Mouse (Mus musculus) c-Kit-positive CD71-positive TER-119-negative erythroid progenitor cells, embryonic 14.5 days (primary cell): ENCODE measurements at regions not wholly inside any gene's neighbourhood (a gene's known extent, or its start where the extent isn't known, plus 50 kb on each side); places are given as distances from the start of the nearest gene placed in this dataset.

Experiments
- DNase-seq: peaks from one replicate; pipeline ENCODE4 v3.0.0-alpha.2; 2013; ENCODE audit warnings: low read depth

DNA sequence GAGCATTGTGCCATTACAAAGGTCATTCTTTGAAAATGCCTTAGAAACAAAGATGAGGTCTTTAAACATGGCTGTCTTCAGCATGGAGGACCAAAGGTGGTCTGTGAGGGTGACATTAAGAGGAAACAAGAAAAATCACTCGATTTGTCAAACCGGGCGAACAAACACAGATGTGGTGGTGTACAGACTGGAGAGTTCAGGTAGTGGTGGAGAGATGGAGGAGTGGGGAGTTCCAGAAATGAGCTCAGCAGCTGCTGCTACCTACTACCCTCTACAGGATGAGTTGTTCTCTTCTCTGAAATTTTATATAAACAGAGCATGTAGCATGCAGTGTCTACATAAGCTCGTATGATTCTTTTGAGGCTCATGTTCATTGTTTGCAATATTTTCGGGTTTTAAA lies 215.6 kb downstream of the Cog6 start:
- DNase-seq = no peak

DNA sequence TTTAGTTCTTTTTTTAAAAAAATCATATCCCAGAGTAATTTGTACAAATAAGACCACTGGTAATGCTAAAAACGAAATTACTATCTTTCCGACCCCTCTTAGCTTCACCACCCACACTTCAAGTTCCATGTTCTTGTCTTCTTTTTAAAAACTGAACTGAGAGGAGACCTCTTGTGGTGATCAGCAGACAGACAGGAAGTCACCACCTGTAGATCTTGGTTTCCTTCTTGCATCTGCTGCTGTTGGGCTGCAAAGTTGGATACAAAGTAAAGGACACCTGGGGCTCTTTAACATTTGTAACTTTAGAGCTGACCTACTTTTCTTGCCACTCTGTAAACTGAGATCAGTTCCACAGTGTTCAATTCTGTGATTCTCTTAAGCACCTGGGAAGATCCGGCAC lies 216.4 kb downstream of the Cog6 start:
- DNase-seq = no peak

DNA sequence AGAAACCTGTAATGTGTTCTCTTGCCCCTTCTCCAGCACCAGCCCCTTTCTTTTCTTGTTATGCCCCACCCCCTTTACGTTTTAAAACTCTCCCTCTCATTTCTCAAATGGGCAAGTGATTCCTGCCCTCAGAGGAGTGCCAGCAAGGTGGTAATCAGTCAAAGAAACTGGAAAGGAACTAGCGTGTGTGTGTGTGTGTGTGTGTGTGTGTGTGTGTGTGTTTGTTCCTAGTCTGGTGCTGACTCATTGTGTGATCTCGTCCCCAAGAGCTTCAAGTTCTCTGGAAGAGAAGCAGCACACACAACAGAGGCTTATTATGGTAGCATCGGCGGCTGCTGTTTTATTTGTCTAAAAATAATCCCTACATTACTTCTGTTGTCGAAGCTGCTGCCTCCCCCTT lies 219.2 kb downstream of the Cog6 start:
- DNase-seq = no peak

DNA sequence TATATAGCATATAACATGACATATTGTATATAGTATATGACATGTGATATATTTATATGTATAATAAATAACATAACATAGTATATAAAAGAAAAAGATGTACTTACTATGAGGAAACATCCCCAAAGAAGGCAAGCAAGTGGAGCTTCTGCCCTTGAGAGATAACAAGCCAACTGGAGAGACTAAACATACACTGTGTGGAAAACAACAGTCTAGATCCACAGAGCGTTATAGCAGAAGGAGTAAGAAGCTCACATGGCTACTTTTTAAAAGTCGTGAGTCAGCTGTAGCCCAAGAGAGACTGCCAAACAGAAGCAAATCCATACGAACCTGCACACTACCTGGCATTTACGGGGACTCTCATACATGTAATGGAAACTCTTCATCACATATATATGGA lies 219.9 kb downstream of the Cog6 start:
- no peak for DNase-seq

DNA sequence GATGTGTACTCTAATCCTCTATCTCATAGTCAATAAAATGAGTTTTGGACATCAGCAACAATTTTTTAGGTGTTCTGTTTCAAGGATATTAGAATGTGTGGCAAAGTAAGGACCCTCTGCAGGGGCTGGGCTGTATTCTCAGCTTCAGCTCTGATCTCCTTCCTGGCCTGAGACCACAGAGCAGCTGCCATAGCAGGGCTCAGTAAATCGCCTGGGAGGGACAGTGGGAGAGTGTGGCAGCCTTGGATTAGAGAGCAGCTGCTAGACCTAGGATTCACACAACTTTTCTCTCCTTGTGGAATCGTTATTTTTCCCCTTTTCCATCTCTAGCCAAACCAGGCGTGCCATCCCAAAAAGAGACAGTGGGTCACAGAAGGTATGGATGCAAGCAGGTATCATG lies 222.8 kb downstream of the Cog6 start:
- no peak for DNase-seq

DNA sequence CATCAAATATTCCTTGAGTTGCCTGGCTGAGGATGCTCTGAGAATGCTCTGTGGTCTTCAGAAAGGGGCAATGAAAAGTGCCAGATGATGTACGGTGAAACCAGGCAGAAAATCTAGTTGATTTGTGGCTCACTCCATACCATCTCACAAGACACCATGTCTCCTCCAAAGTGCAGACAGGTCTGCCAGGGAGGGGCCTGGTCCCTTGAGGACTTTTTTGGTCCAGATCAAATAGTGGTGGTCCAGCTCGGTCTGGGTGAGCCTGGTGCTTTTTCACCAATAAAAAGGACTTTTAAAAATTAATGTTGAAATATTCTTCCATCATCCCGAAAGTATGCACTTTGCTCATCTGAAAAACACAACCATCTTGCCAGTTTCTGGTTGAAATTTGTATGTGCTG lies 224.2 kb downstream of the Cog6 start:
- no peak for DNase-seq

DNA sequence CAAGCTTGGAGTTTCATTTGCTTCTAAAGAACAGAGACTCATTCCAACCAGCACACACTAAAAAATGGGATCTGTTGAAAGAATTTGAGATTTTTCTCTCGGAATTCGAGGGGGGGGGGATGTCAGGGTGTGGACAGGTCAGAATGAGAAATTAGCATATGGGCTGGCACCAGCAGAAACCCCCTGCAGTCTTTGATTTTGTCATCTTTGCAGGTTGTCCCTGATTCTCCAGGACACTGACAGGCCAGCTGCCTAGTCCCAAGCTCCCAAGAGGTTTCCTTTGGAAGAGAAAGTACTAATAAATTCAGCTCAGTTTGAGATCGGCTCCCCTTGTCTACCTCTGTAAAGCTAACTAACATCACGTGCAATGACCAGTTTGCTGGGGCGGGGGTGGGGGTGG lies 224.9 kb downstream of the Cog6 start:
- no peak for DNase-seq

DNA sequence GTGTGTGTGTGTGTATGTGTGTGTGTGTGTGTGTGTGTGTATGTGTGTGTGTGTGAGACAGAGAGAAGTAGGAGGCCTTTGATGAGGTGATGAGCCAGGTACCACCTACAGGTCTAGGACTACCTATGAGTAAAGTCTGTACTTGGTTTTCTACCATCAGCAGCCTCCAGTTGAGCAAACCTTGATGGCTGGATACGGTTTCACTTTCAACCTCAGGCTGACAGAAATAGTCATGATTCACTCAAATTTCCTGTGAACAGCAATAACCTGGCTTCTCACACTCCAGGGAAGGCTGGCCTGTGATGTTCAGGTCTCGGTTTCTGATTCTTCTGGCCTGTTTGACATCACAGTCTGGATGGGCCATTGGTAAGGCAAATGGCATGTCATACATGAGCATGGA lies 226.1 kb downstream of the Cog6 start:
- DNase-seq = no peak

DNA sequence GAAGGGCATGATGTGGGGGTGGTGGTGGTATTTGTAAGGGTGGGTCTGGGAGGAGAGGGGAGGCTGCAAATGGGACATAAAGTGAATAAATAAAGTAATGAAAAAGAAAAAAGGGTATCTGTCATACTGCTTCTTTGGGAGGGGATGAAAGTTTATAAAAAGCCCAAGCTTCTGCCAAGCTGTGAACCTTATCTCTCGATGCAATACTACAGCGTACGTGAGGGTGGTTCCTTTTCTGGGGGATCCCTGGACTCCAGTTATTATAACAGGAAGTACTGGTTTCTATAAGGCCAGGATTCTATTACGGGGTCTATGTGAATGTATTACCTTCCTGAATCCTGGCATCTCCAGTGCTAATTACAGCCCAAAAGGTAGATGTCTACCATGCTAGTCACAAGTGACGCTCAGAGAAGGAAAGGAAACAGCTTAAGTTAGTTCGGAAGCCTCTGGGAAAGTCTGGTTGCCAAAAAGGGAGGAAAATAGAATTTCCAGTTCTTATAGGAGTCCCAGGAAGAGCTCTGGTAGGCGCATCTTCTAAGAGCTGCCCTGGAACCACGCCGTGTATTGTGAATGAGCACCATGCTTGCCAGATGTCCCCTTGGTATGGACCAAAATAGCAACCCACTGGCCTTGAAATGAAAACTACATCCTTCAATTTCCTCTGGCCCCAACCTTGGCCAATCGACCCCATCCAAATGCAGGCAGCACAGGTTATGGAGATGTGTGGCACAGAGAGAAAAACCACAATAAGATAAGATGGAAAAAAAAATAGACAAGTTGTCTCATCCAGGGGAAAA lies 228.9 kb downstream of the Cog6 start:
- no peak for DNase-seq

DNA sequence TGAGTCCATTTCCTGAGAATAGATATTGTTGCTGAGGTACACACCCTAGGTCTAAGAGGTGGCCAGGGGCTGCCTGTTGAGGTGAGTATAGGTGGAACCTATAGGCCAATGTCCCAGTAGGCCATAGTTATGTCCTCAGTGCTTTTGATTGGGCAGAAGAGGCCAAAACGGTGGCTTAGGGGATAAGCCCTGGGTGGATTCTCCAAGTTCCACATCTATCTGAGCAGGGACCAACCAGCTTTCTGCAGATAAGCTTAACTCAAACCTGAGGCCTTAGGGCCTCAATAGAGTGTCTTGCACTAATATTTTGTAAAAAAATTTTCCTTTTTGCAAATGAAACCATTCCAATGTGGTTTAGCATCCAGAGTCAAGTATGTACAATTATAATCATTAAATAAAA lies 231.4 kb downstream of the Cog6 start:
- no peak for DNase-seq

DNA sequence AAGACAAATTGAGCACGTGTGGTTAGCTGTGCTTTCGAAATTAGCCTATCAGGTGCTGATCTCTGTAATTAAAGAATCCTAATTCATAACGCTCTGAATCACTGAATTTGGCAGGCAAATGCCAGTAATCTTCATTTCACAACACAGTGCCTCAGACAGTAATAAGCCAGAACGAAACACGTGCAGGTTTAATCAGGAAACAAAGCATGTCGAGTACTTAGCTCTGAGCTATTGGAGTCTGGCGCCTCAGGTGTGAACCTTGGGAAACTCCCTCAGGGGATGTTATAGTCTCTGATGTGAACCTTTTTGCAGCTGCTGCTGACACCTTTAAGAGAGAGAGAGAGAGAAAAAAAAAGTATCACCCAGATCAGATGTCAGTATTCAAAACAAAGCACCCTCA lies 232.6 kb downstream of the Cog6 start:
- DNase-seq = no peak

DNA sequence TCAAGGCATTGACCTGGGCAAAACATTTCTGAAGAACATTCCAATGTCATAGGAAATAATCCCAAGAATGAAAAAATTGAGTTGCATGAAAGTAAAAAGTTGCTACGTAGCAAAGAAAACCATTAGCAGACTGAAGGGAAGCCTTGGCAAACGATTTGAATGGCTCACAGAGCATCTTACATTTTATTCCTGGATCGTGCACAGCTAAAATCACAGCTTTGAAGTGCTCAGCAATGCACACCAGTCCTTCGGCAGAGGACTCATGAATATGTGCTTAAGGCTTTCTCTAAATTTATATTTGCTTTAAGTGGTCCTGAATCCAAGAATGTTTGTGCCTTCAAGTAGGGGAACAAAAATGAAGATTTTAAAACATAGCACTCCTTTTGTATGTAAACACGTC lies 234.5 kb downstream of the Cog6 start:
- DNase-seq = no peak

DNA sequence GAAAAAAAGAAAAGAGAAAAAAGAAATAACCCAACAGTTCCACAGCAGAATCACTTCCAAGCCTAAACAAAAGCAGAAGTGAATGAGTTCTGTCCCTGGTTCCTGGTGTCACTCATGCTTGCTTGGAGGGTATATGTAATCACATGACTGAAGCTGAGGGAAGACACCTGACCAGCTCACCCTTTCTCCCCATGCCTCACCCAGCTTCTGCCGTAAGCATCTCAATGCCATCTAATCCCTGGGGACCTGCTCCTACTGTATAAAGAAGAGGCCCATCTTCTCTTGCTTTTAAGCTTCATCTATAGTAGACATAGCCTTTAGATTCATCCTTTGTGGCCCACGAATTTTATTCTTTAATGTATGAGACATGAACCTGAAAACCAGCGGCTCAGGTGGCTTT lies 235.5 kb downstream of the Cog6 start:
- DNase-seq = no peak

DNA sequence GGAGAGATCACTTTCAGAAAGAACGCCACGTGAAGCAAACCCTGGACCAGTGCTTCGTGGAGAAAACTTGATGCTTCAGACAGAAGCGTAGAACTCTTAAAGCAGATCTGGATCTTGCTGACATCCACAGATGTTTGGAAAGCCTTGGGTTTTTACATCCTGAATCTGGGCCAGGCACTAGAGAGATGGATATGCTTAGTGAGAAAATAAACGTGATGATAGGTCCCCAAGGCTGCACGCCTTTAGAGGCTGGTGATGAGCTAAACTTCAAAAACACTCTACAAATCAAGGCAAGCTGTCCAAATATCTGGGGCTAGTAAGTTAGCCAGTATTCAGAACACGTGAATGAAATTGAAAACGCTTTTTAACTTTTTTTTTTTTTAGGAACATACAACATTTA lies 236.7 kb downstream of the Cog6 start:
- DNase-seq = no peak

DNA sequence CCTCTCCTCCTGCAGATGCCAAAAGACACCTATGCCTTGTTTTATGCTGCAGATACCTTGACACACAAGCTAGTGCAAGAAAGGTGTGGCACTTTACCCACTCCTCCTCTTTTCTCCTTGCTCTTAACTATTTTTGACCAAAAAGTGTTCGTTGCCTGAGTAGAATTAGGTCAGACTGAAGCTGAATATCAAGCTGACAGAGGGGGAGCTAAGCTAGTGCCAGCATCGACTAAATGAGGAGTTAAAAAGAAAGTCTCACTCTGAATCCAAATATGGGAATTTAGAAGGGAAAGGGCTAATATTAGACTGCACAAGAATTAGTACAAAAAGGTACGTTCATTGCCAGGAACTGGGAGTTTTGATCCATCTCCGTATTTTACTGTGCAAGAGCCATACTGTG lies 241.2 kb downstream of the Cog6 start:
- no peak for DNase-seq

DNA sequence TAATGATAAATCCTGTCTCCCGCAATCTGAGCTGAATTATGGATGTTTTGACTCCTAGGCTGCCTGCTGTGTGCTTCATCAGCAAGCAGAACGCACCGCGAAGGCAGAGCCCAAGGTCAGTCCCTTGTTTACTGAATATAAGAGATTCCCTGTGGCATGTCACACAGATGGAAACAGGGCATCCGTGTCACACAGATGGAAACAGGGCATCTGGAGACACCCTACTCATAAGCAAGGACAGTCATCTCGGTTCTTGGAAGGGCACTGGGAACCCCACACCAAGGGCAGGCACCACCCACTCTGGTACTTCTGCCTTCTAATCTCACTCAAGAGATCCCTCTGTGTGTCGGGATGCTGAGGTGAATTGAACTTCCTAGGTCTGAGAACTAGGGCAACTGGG lies 241.9 kb downstream of the Cog6 start:
- no peak for DNase-seq

DNA sequence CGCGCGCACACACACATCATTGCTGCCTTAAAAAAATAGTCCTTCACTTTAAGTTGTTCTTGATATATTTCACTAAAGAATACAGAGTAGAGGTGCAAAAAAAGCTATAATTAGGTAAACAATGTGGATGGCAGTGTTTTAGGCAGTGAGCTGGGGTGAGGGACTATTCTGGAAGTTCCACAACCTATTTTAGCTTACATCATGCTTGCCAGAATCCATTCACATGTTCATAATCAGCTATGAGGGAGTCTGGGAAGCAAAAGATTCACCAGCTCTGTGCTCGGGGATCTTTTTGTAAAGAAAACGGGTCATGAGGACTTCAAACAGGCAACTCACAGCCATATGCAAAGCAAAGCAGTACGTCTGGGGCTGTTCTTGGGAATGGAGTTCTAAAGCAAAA lies 242.3 kb downstream of the Cog6 start:
- DNase-seq = no peak

DNA sequence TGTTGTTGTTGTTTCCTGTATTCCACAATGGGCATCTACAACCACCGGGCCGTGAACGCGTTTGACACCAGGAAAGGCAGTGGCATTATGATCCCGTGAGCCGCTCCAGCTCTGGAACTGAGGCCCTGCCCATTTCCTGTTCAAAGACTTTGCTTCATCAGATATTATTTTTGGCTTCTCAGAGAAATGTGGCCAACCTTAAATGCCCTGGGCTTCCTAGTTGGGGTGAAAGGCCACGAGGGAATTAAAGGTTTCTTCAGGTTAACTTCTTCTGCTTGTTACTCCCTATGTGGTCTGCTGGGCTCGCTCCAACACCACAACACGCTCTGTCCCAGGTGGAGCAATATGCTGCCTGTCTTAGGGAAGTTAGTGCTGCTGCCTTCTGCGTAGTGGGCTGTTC lies 249.8 kb downstream of the Cog6 start:
- no peak for DNase-seq

DNA sequence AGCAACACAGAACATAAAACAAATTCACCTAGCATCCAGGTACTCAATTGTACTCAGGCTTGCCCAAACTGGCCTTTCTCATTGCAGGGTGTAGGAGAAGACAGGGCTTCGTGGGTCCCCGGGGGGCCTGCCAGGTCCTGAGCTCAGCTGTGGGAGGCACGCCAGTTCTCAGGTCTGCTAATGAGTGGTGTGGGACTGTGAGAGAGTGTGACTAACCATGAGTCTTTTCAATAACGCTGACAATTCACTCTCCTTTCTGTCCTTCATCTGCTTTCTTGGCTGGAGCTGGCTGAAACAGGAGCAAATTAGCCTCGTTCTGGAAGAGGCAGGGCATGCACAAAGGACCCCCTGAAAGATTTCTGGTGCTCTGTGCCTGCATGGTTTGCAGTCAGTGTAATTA lies 250.2 kb downstream of the Cog6 start:
- DNase-seq = no peak

DNA sequence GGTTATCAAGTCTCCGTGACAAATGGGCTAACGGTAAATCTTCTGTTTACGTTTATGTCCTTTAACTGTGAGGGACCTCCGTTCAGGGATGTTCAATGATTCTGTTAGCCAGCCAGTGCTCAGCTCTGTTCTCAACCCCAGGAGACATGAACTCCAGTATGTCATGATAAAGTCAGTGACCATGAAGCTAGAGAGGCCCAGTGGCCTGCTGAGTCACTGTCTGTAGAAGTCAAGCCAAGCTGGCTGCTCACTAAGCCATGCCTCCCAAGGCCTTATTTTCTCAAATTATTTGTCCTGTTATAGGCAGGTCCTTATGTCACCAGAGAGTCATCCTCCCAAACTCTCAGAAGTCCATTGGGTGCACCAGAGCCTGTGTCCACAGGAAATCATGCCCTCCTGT lies 252.9 kb downstream of the Cog6 start:
- DNase-seq = no peak

DNA sequence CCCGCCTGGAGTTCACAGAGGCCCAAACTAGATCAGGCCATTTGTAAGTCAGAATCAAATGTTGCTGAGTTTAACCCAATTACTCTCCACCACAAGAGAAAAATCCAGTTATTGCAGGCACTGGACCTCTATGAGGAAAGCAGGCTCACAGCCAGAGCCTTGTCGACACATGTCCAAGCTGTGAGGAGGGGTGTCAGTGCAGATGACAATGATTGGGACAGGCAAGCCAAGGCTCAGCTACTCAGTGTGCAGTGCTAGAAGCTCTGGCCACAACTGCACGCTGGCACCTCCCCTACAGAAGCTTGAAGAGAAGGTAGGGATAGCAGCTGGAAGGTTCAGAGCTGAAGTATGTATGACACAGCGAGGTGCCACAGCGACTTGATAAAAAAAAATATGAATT lies 253.4 kb downstream of the Cog6 start:
- no peak for DNase-seq

DNA sequence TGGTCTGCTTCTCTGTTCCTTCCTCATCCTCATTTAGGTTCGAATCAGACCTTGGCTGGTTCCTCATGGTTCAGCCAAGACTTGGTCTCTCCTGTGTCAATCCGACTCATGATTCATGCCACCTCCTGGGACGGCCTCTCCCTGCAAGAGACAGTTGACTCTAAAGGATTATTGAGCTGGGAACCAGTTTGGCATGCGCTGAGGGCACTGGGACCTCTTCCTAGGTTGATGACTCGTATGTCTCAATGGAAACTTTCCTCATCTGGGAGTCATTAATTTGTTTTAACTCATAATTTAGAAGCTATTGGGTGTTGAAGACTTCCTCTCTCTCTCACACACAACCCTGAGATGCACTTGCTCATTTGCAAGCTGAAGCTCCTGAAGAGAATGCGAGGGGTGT lies 254.5 kb downstream of the Cog6 start:
- DNase-seq = no peak

DNA sequence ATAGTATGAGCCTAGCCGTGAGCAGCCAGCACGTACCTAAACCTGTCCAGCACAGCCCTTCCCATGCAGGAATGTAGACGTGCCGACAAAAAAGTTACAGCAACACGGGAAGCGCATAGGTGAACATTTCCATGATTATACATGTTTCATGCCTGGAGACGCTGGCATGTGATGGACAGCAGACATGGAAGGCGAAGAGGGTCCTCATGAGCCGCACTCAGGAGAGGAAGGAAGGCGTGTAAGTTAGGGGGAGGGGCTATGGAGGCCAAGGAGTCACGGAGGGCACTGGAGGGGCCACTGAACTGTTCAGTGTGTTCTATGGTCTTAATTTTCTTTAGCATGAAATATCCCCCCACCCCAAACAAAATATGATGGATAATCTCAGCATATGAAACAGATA lies 257.2 kb downstream of the Cog6 start:
- no peak for DNase-seq

DNA sequence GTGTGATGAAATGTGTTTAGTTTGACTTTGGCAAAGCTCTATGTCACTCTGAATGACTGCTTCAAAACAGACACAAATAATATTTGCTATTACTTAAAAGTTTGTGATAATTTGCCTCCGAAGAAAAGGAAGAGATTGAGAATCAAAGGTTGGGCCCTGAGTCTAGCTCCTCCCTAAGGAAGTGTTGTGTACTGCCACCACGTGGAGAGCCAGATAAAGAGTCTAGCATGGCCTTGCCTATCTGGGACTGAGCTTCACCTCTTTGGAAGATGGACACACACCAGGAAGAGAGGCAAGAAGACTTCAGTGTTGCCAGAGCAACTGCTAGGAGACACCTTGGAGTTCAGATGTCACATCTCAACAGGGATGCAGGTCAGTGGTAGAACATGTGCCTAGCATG lies 258.5 kb downstream of the Cog6 start:
- DNase-seq = no peak

DNA sequence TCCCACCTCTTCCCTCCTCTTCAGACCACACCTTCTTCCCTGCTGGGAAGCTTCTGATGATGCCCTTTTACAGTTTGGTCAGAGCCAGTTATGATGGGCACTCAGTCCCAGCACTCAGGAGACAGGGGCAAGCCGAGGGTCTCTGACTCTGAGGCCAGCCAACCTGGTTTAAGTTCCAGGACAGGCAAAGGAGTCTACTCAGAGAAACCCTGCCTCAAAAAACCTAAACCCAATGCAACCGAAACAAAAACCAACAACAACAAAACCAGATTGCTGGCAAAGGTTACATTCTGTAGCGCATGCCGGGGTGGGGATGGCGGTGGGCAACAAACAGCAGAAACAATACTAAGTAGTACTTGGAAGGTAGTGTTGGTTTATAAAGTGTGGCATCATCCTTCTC lies 260.2 kb downstream of the Cog6 start:
- no peak for DNase-seq
